Mouse (Mus musculus) heart, embryonic 14.5 days (tissue): ENCODE results near the gene Gm5416. TPM values are rescaled to one million over a fixed set of nuclear protein-coding genes. Genes with fewer than 3 reads are reported as not detected.
"Not testable (repeated sequence)": the region's sequence is repeated elsewhere in the genome, so short reads cannot be mapped to it uniquely, and the experiment has no call there.

ENCODE experiments used
- ATAC-seq: fragments of 200-750 bp; cut with Nextera tagmentation; 2 replicates; pipeline ENCODE4 v1.8.0; 2017; ENCODE audit warnings: low read depth, moderate TSS enrichment; ENCODE audit not compliant: insufficient number of reproducible peaks, insufficient read depth, low FRiP score
- H3K27ac ChIP-seq, 2 experiments: fragments of 200-500 bp in 1 of 2; fragments of 300-500 bp in 1 of 2; sonication (generic) in 1 of 2; replicated peaks in 1 of 2; 2 replicates each; pipeline ENCODE4 v1.5.1; 2012 to 2014; ENCODE audit warnings: low read depth in 2 of 2, low read length in 2 of 2, control low read depth in 1 of 2, mild to moderate bottlenecking in 1 of 2, mixed read lengths in 1 of 2; ENCODE audit not compliant: control insufficient read depth in 1 of 2, insufficient read depth in 1 of 2
- H3K27me3 ChIP-seq: fragments of 300-500 bp; sonication (generic); 2 replicates; pipeline ENCODE4 v1.6.1; 2014; ENCODE audit warnings: mild to moderate bottlenecking, low read length, control low read depth; ENCODE audit not compliant: control insufficient read depth, insufficient read depth
- H3K36me3 ChIP-seq: fragments of 300-500 bp; sonication (generic); 2 replicates; pipeline ENCODE4 v1.6.1; 2014; ENCODE audit warnings: mild to moderate bottlenecking, control low read depth, low read length, mixed read lengths; ENCODE audit not compliant: control insufficient read depth, insufficient read depth
- H3K4me1 ChIP-seq, 2 experiments: fragments of 200-500 bp in 1 of 2; fragments of 300-500 bp in 1 of 2; sonication (generic) in 1 of 2; 2 replicates each; pipeline ENCODE4 v1.6.1; 2012 to 2014; ENCODE audit warnings: low read length in 2 of 2, control low read depth in 1 of 2, mixed read lengths in 1 of 2; ENCODE audit not compliant: control insufficient read depth in 2 of 2, insufficient read depth in 2 of 2
- H3K4me2 ChIP-seq: fragments of 300-500 bp; sonication (generic); 2 replicates; pipeline ENCODE4 v1.6.1; 2014; ENCODE audit warnings: mild to moderate bottlenecking, low read length
- H3K4me3 ChIP-seq, 2 experiments: fragments of 200-500 bp in 1 of 2; fragments of 300-500 bp in 1 of 2; sonication (generic) in 1 of 2; 2 replicates each; pipeline ENCODE4 v1.5.1; 2012 to 2014; ENCODE audit warnings: low read length in 2 of 2, mild to moderate bottlenecking in 2 of 2, control low read depth in 1 of 2, low read depth in 1 of 2, moderate library complexity in 1 of 2; ENCODE audit not compliant: control insufficient read depth in 1 of 2, insufficient read depth in 1 of 2
- H3K9ac ChIP-seq: fragments of 300-500 bp; sonication (generic); 2 replicates; pipeline ENCODE4 v1.6.1; 2014; ENCODE audit warnings: mild to moderate bottlenecking, low read length
- H3K9me3 ChIP-seq: fragments of 300-500 bp; sonication (generic); 2 replicates; pipeline ENCODE4 v1.6.1; 2016; ENCODE audit warnings: low read length, control low read depth; ENCODE audit not compliant: control insufficient read depth
- WGBS: fragments of 180-500 bp; shearing (Covaris S2); extraction: QIAGEN DNeasy Blood & Tissue Kit; methylation state at CpG from one replicate; pipeline ENCODE4 v1.1.7; 2014; 5-methylcytosine and 5-hydroxymethylcytosine counted together
- polyA plus RNA-seq: library from polyadenylated mRNA; unstranded; fragments of >200 nt; fragmentation: Nextera tagmentation; extraction: Ambion mirVana; gene quantifications from 2 replicates; pipeline ENCODE4 v1.2.1, GENCODE M21; 2014

Gene Gm5416
- not detected in 2 replicates for polyA plus RNA-seq

DNA sequence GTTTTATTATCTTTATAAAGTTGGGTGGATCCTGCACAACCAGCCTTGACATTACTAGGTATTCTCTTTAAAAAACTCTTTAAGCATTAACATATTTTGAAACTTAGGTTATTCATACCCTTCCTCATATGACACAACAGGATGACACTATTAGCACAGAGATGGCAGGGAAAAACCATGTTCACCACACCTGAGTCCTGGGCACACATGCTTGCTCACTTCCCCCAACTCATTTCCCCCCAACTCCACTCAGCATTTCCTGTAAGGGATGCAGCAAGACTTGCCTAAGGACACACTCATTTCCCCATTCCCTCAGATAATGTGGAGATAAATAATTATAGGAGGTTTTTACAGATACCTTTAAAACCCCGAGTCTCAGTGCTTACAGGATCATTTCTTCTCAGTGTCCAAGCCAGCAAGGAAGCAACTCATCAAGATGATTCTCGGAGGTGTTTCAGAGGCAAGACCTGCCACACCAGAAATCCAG lies at the start of gene Gm5416:
TSS of gene Gm5416 (plus strand) at position 437 of the 487 bp plus-strand sequence.
- H3K27ac ChIP-seq: no peak within 1 kb of the TSS
- H3K9me3 ChIP-seq: no peaks in the 10 kb centered on the region
- H3K4me3 ChIP-seq: no peak within 1 kb of the TSS
- no peaks in the 10 kb centered on the region for H3K36me3 ChIP-seq
- ATAC-seq: no peak
- no peak within 1 kb of the TSS for H3K9ac ChIP-seq
- no peaks in the 10 kb centered on the region for H3K4me1 ChIP-seq
- 71% methylated on average over 2 of the region's 2 CpGs for WGBS
- no peaks in the 10 kb centered on the region for H3K27me3 ChIP-seq
- H3K4me2 ChIP-seq: no peak within 1 kb of the TSS

DNA sequence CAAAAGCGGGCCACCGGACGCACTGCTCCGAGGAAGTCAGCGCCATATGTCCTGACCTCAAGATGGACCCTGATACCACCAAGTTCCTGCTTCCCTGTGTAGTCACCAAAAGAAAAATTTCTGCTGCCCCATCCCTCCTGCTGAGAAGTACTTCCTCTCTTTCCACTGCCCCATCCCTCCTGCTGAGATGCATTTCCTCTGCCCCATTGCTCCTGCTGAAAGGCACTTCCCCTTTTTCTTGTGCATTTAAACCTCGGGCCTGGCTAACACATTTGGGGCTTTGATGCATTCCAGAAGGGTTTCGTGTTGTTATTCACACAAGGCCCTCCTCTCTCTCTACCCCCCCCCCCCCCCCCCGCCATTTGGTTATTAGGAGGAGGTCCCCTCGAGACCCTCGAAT lies 42.4 kb upstream of the Gm5416 start:
- H3K4me2 ChIP-seq, H3K9ac ChIP-seq, H3K4me1 ChIP-seq, H3K27me3 ChIP-seq, H3K27ac ChIP-seq, ATAC-seq, H3K9me3 ChIP-seq, H3K36me3 ChIP-seq, H3K4me3 ChIP-seq: not testable (repeated sequence)
- 82% methylated on average over 9 of the region's 10 CpGs for WGBS

- no peaks in the 10 kb centered on the region for H3K4me1 ChIP-seq
- no peak overlapping the region for H3K4me3 ChIP-seq
- H3K36me3 ChIP-seq: no peaks in the 10 kb centered on the region
- no peak overlapping the region for H3K9ac ChIP-seq
- no peak for ATAC-seq
- H3K27ac ChIP-seq: no peak overlapping the region
- H3K27me3 ChIP-seq: no peaks in the 10 kb centered on the region
- H3K9me3 ChIP-seq: 0 out of 2 replicates have a peak, but pooled peaks cover 3% of the 10 kb centered on the region
- H3K4me2 ChIP-seq: no peak overlapping the region
These were observed 34.1 kb upstream of the Gm5416 start for GRCm38 (mm10) chr16:36176108-36176507.

GRCm38 (mm10) chr16:36179910-36180309 lies 30.3 kb upstream of the Gm5416 start:
- no peak overlapping the region for H3K4me2 ChIP-seq
- H3K36me3 ChIP-seq: no peaks in the 10 kb centered on the region
- ATAC-seq: no peak
- no peak overlapping the region for H3K27ac ChIP-seq
- H3K27me3 ChIP-seq: no peaks in the 10 kb centered on the region
- H3K9ac ChIP-seq: no peak overlapping the region
- H3K9me3 ChIP-seq: 0 out of 2 replicates have a peak, but pooled peaks cover 1% of the 10 kb centered on the region
- H3K4me3 ChIP-seq: no peak overlapping the region
- H3K4me1 ChIP-seq: no peaks in the 10 kb centered on the region
- WGBS: 77% methylated on average over 2 of the region's 2 CpGs

GRCm38 (mm10) chr16:36183912-36184311 lies 26.3 kb upstream of the Gm5416 start, which contains the start of gene Gm5483:
Gm5483 (plus strand) TSS chr16:36184212.
- H3K27me3 ChIP-seq, H3K27ac ChIP-seq, H3K36me3 ChIP-seq, H3K4me2 ChIP-seq, H3K4me1 ChIP-seq, ATAC-seq, H3K9ac ChIP-seq, H3K4me3 ChIP-seq, H3K9me3 ChIP-seq: not testable (repeated sequence)
- 77% methylated on average over 4 of the region's 4 CpGs for WGBS

- no peak overlapping the region for H3K4me3 ChIP-seq
- ATAC-seq: no peak
- no peaks in the 10 kb centered on the region for H3K9me3 ChIP-seq
- H3K27ac ChIP-seq: no peak overlapping the region
- H3K4me1 ChIP-seq: no peaks in the 10 kb centered on the region
- no peaks in the 10 kb centered on the region for H3K36me3 ChIP-seq
- WGBS: 48% methylated on average over 19 of the region's 19 CpGs
- no peak overlapping the region for H3K9ac ChIP-seq
- no peaks in the 10 kb centered on the region for H3K27me3 ChIP-seq
- no peak overlapping the region for H3K4me2 ChIP-seq
These were observed 11.0 kb upstream of the Gm5416 start for GRCm38 (mm10) chr16:36199226-36199625.

- Histone ChIP-seq H3K9ac (no peak overlapping the region), H3K27ac (no peak overlapping the region), H3K36me3 (no peaks in the 10 kb centered on the region), H3K4me2 (no peak overlapping the region), H3K27me3 (no peaks in the 10 kb centered on the region), H3K9me3 (no peaks in the 10 kb centered on the region), H3K4me3 (no peak overlapping the region), H3K4me1 (no peaks in the 10 kb centered on the region)
- WGBS: 62% methylated on average over 5 of the region's 5 CpGs
- ATAC-seq: no peak
These were observed 6.4 kb upstream of the Gm5416 start for GRCm38 (mm10) chr16:36203846-36204245.

- 52% methylated on average over 2 of the region's 2 CpGs for WGBS
- H3K9ac ChIP-seq: not testable (repeated sequence)
These were observed 4.5 kb upstream of the Gm5416 start for GRCm38 (mm10) chr16:36205684-36206083.

More at GRCm38 (mm10) chr16:36205684-36206083, 4.5 kb upstream of the Gm5416 start:
- H3K4me1 ChIP-seq, H3K4me3 ChIP-seq, H3K27ac ChIP-seq, H3K9me3 ChIP-seq, H3K36me3 ChIP-seq, ATAC-seq, H3K4me2 ChIP-seq, H3K27me3 ChIP-seq: not testable (repeated sequence)
